Mouse (Mus musculus): ENCODE measurements around the gene Thada. TPM values are rescaled to one million over a fixed set of nuclear protein-coding genes. Genes with fewer than 3 reads are reported as not detected.

The Thada gene
- polyA plus RNA-seq, 1 experiment from 2014 or later, result 13.8 TPM

DNA sequence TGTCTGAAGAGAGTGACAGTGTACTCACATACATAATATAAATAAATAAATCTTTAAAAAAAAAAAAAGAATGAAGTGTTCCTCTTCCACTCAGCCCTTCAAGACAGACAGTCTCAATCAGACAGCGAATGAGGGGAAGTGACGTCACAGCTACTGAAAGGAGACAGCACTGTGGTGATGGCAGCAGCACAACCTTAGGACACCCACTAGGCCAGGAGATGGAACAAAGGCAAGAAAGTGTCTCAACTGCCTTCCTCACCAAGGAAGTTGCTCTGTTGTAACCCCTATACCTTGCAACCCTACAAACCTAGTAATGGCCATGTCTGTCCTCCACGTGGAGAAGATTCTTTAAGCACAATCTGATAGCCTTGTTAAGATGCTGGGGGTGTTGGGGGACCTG, 125.4 kb downstream of the Thada start:
- no peak overlapping the region for H3K27ac ChIP-seq (ENCODE audit: low read depth, low read length)
- no peak overlapping the region for H3K9ac ChIP-seq (ENCODE audit: low read length)
- ATAC-seq (replicated peaks; ENCODE audit: low FRiP score), result no peak
- no peaks in the 10 kb centered on the region for H3K9me3 ChIP-seq (ENCODE audit: control insufficient read depth, low read length)
- no peak for DNase-seq (ENCODE audit: low spot score)
- no peaks in the 10 kb centered on the region for H3K27me3 ChIP-seq (ENCODE audit: control insufficient read depth, insufficient read depth, low read length)
- H3K4me3 ChIP-seq (ENCODE audit: low read depth, low read length), result no peak overlapping the region
- no peaks in the 10 kb centered on the region for H3K36me3 ChIP-seq (ENCODE audit: control insufficient read depth, insufficient read depth, low read length)
- WGBS, result 97% methylated on average over 3 of the region's 3 CpGs
- 0 out of 2 replicates have a peak, but pooled peaks cover 3% of the 10 kb centered on the region for H3K4me1 ChIP-seq (replicated peaks; ENCODE audit: control insufficient read depth, insufficient read depth, low read length)
- H3K4me2 ChIP-seq (ENCODE audit: low read depth, low read length, severe bottlenecking), result no peak overlapping the region

DNA sequence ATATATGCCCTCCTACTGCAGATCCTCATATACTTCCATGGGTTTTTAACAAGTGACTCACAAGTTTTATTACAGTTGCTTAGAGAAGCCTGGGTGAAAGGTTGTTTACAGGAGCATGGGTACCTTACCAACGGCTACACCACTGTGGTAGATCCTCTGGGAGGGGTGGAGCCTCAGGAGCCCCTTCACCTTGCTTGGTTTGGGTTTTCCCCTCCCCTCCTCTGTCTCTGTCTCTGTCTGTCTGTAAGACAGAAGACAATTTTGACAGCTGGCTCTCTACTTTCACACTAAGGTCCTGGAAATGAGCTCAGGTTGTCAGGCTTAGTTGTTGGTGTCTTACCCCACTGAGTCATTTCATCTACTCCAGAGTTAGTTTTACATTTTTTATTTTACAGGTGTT, 130.0 kb downstream of the Thada start:
- Histone ChIP-seq H3K4me2 (ENCODE audit: low read depth, low read length, severe bottlenecking) (no peak overlapping the region), H3K9ac (ENCODE audit: low read length) (no peak overlapping the region), H3K4me1 (replicated peaks; ENCODE audit: control insufficient read depth, insufficient read depth, low read length) (no peaks in the 10 kb centered on the region), H3K27ac (ENCODE audit: low read depth, low read length) (no peak overlapping the region), H3K27me3 (ENCODE audit: control insufficient read depth, insufficient read depth, low read length) (no peaks in the 10 kb centered on the region), H3K36me3 (ENCODE audit: control insufficient read depth, insufficient read depth, low read length) (no peaks in the 10 kb centered on the region), H3K9me3 (ENCODE audit: control insufficient read depth, low read length) (no peaks in the 10 kb centered on the region), H3K4me3 (ENCODE audit: low read depth, low read length) (no peak overlapping the region)
- no peak for ATAC-seq (replicated peaks; ENCODE audit: low FRiP score)
- WGBS, result 86% methylated on average over 1 of the region's 1 CpGs
- no peak for DNase-seq (ENCODE audit: low spot score)

DNA sequence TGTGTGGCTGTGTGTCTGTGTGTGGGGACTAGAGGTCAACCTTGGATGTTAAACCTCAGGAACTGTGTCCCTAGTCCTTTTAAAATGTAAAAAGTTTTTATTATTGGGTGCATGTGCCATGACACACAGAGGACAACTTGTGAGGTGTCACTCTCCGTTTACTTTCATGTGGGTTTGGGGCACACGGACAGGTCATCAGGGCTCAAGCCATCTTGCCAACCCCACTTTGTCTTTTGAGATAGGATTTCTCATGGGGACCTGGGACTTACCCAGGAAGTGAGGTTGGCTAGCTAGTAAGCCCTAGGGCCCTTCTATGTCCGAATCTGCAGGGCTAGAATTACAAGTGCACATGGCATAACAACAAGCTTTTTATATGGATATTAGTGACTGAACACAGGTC, 130.9 kb downstream of the Thada start:
- Histone ChIP-seq H3K36me3 (ENCODE audit: control insufficient read depth, insufficient read depth, low read length) (no peaks in the 10 kb centered on the region), H3K4me1 (replicated peaks; ENCODE audit: control insufficient read depth, insufficient read depth, low read length) (no peaks in the 10 kb centered on the region)

DNA sequence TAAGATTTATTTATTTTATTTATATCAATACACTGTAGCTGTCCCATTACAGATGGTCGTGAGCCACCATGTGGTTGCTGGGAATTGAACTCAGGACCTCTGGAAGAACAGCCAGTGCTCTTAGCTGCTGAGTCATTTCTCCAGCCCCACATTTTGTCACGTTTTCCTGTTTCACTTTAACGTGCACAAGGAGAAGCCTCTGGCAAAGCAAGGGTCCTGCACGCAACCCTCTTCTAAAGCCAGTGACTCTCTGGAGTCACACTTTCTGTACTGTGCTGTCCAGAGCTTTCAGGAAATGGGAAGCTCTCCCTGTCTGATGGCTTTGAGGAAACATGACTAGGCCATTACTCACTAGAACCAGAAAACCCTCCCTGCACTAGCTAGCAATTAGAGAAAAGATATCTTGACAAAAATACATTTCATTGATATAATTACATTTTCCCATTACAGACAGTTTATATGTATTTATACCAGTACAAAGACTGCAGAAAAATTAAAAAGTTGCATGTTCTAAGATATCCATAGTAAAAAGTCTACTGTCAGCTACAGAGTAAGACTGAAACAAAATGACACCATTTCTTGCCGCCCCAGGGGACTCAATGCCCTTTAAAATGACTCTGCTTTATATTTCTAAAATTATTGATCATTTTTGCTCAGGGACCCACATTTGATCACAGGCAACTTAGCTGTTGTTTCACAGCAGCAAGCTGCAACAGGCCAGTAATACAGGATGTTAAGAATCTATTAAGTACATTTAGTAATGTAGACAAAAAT, 131.6 kb downstream of the Thada start:
- DNase-seq (ENCODE audit: low spot score), result no peak
- 80% methylated on average over 5 of the region's 5 CpGs for WGBS
- H3K4me2 ChIP-seq (ENCODE audit: low read depth, low read length, severe bottlenecking), result no peak overlapping the region
- no peaks in the 10 kb centered on the region for H3K36me3 ChIP-seq (ENCODE audit: control insufficient read depth, insufficient read depth, low read length)
- no peak for ATAC-seq (replicated peaks; ENCODE audit: low FRiP score)
- no peak overlapping the region for H3K9ac ChIP-seq (ENCODE audit: low read length)
- H3K27ac ChIP-seq (ENCODE audit: low read depth, low read length), result no peak overlapping the region
- H3K27me3 ChIP-seq (ENCODE audit: control insufficient read depth, insufficient read depth, low read length), result no peaks in the 10 kb centered on the region
- H3K9me3 ChIP-seq (ENCODE audit: control insufficient read depth, low read length), result no peaks in the 10 kb centered on the region
- H3K4me3 ChIP-seq (ENCODE audit: low read depth, low read length), result no peak overlapping the region
- H3K4me1 ChIP-seq (replicated peaks; ENCODE audit: control insufficient read depth, insufficient read depth, low read length), result no peaks in the 10 kb centered on the region

More for the DNA sequence above, 130.9 kb downstream of the Thada start:
- 90% methylated on average over 3 of the region's 3 CpGs for WGBS
- Histone ChIP-seq H3K4me2 (ENCODE audit: low read depth, low read length, severe bottlenecking) (no peak overlapping the region), H3K9ac (ENCODE audit: low read length) (no peak overlapping the region), H3K27ac (ENCODE audit: low read depth, low read length) (no peak overlapping the region), H3K9me3 (ENCODE audit: control insufficient read depth, low read length) (no peaks in the 10 kb centered on the region), H3K4me3 (ENCODE audit: low read depth, low read length) (no peak overlapping the region), H3K27me3 (ENCODE audit: control insufficient read depth, insufficient read depth, low read length) (no peaks in the 10 kb centered on the region)
- no peak for DNase-seq (ENCODE audit: low spot score)
- no peak for ATAC-seq (replicated peaks; ENCODE audit: low FRiP score)

DNA sequence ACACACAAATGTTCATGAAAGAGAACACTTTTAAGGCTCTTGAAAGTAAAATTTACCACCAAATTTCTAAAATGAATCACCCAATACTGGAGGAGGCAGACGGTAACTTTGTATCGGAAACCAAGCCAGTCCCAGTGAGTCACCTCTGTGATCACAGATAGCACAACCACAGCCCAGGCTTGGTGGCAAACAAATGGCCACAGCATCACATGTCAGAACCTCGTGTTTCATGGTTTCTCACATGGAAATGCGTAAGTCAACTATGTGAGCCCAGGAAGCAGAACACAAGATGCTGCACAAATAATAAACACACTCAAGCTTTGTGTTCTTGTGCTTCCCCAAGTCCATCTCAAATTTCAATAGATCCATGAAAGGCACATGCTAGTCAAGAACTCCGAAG, 133.1 kb downstream of the Thada start:
- 90% methylated on average over 5 of the region's 5 CpGs for WGBS
- H3K4me2 ChIP-seq (ENCODE audit: low read depth, low read length, severe bottlenecking), result no peak overlapping the region
- no peak overlapping the region for H3K27ac ChIP-seq (ENCODE audit: low read depth, low read length)
- H3K9me3 ChIP-seq (ENCODE audit: control insufficient read depth, low read length), result no peaks in the 10 kb centered on the region
- H3K4me1 ChIP-seq (replicated peaks; ENCODE audit: control insufficient read depth, insufficient read depth, low read length), result no peaks in the 10 kb centered on the region
- ATAC-seq (replicated peaks; ENCODE audit: low FRiP score) (no peak), DNase-seq (ENCODE audit: low spot score) (no peak)
- no peak overlapping the region for H3K4me3 ChIP-seq (ENCODE audit: low read depth, low read length)
- H3K36me3 ChIP-seq (ENCODE audit: control insufficient read depth, insufficient read depth, low read length), result no peaks in the 10 kb centered on the region
- H3K27me3 ChIP-seq (ENCODE audit: control insufficient read depth, insufficient read depth, low read length), result no peaks in the 10 kb centered on the region
- H3K9ac ChIP-seq (ENCODE audit: low read length), result no peak overlapping the region

DNA sequence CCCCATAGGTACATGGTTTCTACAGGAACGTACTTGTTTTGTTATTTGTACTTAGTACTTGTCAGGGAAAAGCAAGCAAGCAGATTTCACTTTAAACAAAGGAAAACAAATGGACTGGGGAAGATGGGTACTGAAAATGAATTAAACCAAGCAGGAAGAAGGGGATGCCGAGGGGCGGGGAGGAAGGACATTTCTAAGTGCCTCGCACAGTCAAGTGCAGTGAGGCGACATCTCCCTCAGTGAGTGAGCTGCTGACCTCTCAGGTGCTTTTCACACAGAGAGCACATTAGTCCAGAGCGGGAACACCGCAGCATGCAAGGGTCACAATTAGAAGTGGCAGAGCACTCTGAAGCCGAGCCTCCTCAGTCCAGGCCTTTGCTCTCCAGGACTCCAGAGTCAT, 135.0 kb downstream of the Thada start:
- Histone ChIP-seq H3K36me3 (ENCODE audit: control insufficient read depth, insufficient read depth, low read length) (no peaks in the 10 kb centered on the region), H3K4me1 (replicated peaks; ENCODE audit: control insufficient read depth, insufficient read depth, low read length) (no peaks in the 10 kb centered on the region), H3K4me2 (ENCODE audit: low read depth, low read length, severe bottlenecking) (no peak overlapping the region), H3K9me3 (ENCODE audit: control insufficient read depth, low read length) (no peaks in the 10 kb centered on the region), H3K27me3 (ENCODE audit: control insufficient read depth, insufficient read depth, low read length) (no peaks in the 10 kb centered on the region), H3K27ac (ENCODE audit: low read depth, low read length) (no peak overlapping the region), H3K9ac (ENCODE audit: low read length) (no peak overlapping the region), H3K4me3 (ENCODE audit: low read depth, low read length) (no peak overlapping the region)
- ATAC-seq (replicated peaks; ENCODE audit: low FRiP score), result no peak
- 88% methylated on average over 8 of the region's 8 CpGs for WGBS
- DNase-seq (ENCODE audit: low spot score), result no peak

DNA sequence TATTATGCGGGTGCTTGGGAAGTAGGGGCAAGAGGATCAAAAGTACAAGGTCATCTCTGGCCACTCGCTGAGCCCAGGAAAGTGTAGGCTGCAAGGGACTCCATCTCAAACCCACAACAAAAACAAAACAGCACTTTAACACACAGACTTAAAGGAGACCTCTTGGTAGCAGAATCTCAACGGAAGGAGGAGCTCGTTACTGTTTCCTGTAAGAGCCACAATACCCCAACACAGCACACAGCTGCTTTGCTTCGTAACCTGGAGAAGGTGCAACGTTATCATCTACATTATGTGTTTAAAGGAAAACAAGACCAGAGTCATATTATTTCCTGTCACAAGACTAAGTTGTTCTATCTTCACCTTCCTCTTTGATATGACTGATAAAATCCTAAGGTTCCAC, 135.5 kb downstream of the Thada start:
- H3K4me3 ChIP-seq (ENCODE audit: low read depth, low read length), result no peak overlapping the region
- no peak for DNase-seq (ENCODE audit: low spot score)
- H3K4me2 ChIP-seq (ENCODE audit: low read depth, low read length, severe bottlenecking), result no peak overlapping the region
- H3K36me3 ChIP-seq (ENCODE audit: control insufficient read depth, insufficient read depth, low read length), result no peaks in the 10 kb centered on the region
- ATAC-seq (replicated peaks; ENCODE audit: low FRiP score), result no peak
- no peak overlapping the region for H3K9ac ChIP-seq (ENCODE audit: low read length)
- no peak overlapping the region for H3K27ac ChIP-seq (ENCODE audit: low read depth, low read length)
- no peaks in the 10 kb centered on the region for H3K27me3 ChIP-seq (ENCODE audit: control insufficient read depth, insufficient read depth, low read length)
- H3K4me1 ChIP-seq (replicated peaks; ENCODE audit: control insufficient read depth, insufficient read depth, low read length), result no peaks in the 10 kb centered on the region
- no peaks in the 10 kb centered on the region for H3K9me3 ChIP-seq (ENCODE audit: control insufficient read depth, low read length)
- 87% methylated on average over 6 of the region's 6 CpGs for WGBS

DNA sequence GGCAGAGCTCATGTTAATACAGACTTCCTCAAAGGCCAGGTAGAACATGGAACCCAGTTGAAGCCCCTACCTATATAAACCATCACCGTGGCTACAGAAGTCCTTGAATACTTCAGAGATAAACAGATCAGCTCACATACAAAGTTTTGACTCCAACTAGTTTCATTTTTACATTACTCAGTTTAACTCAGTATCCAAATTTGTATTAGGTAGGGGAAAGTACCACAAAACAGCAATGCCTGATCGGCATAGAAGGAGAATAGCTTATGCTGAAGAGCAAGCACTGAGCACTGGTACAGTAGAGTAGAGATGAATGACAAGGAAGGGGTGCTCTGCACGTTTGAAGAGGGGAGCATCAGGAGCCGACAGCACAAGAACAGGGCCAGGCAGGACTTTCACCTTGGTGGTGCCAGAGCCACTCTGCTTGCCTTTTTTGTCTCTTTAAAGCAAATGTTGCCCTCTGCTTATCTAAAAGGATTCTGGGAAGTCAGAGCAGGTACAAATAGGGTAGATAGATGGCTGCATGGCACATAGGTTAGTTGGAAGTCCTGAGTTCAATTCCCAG, 136.0 kb downstream of the Thada start:
- ATAC-seq (replicated peaks; ENCODE audit: low FRiP score), result no peak
- Histone ChIP-seq H3K4me3 (ENCODE audit: low read depth, low read length) (no peak overlapping the region), H3K9me3 (ENCODE audit: control insufficient read depth, low read length) (no peaks in the 10 kb centered on the region), H3K27me3 (ENCODE audit: control insufficient read depth, insufficient read depth, low read length) (no peaks in the 10 kb centered on the region), H3K9ac (ENCODE audit: low read length) (no peak overlapping the region), H3K4me2 (ENCODE audit: low read depth, low read length, severe bottlenecking) (no peak overlapping the region), H3K36me3 (ENCODE audit: control insufficient read depth, insufficient read depth, low read length) (no peaks in the 10 kb centered on the region), H3K4me1 (replicated peaks; ENCODE audit: control insufficient read depth, insufficient read depth, low read length) (no peaks in the 10 kb centered on the region), H3K27ac (ENCODE audit: low read depth, low read length) (no peak overlapping the region)
- no peak for DNase-seq (ENCODE audit: low spot score)
- WGBS, result 89% methylated on average over 4 of the region's 4 CpGs

DNA sequence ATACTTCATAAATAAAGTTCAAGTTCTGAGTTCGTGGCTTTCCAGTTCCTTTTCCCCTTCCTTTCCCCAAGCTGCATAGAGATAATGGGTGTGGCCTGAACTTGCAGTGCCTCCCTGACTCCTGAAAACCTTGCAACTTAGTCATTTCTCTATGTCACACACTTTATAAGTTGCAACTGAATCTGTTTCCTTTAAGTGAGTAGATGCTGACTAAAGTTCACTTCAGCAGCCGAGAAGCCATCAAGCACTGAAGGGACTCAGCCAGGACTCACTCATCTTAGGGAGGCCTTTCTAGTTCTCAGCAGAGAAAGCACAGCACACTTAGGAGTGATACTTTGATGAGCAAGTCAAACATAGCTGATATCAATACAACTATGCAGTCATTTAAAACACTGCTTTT, 137.5 kb downstream of the Thada start:
- DNase-seq (ENCODE audit: low spot score), result no peak
- Histone ChIP-seq H3K9ac (ENCODE audit: low read length) (no peak overlapping the region), H3K4me2 (ENCODE audit: low read depth, low read length, severe bottlenecking) (no peak overlapping the region), H3K4me1 (replicated peaks; ENCODE audit: control insufficient read depth, insufficient read depth, low read length) (no peaks in the 10 kb centered on the region), H3K4me3 (ENCODE audit: low read depth, low read length) (no peak overlapping the region), H3K27me3 (ENCODE audit: control insufficient read depth, insufficient read depth, low read length) (no peaks in the 10 kb centered on the region), H3K36me3 (ENCODE audit: control insufficient read depth, insufficient read depth, low read length) (no peaks in the 10 kb centered on the region), H3K9me3 (ENCODE audit: control insufficient read depth, low read length) (no peaks in the 10 kb centered on the region), H3K27ac (ENCODE audit: low read depth, low read length) (no peak overlapping the region)
- WGBS, result 85% methylated on average over 2 of the region's 2 CpGs
- ATAC-seq (replicated peaks; ENCODE audit: low FRiP score), result no peak
